Mouse (Mus musculus) limb, embryonic 13.5 days (tissue): ENCODE measurements around the gene Sacs. TPM values are rescaled to one million over a fixed set of nuclear protein-coding genes. Genes with fewer than 3 reads are reported as not detected.
"Not testable (repeated sequence)": the region's sequence is repeated elsewhere in the genome, so short reads cannot be mapped to it uniquely, and the experiment has no call there.

Experiments
- ATAC-seq: fragments of 200-750 bp; cut with Nextera tagmentation; 2 replicates; pipeline ENCODE4 v1.8.0; 2017; ENCODE audit warnings: low read depth, moderate number of reproducible peaks, moderate TSS enrichment; ENCODE audit not compliant: low FRiP score
- H3K27ac ChIP-seq: fragments of 300-500 bp; sonication (generic); 2 replicates; pipeline ENCODE4 v1.5.1; 2015; ENCODE audit warnings: inconsistent platforms, mild to moderate bottlenecking, moderate library complexity
- H3K27me3 ChIP-seq: fragments of 300-500 bp; sonication (generic); 2 replicates; pipeline ENCODE4 v1.6.1; 2015; ENCODE audit warnings: mild to moderate bottlenecking, inconsistent platforms
- H3K36me3 ChIP-seq: fragments of 300-500 bp; sonication (generic); 2 replicates; pipeline ENCODE4 v1.6.1; 2015; ENCODE audit warnings: inconsistent platforms, mild to moderate bottlenecking, moderate library complexity
- H3K4me1 ChIP-seq: fragments of 300-500 bp; sonication (generic); 2 replicates; pipeline ENCODE4 v1.6.1; 2015; ENCODE audit warnings: inconsistent platforms
- H3K4me2 ChIP-seq: fragments of 300-500 bp; sonication (generic); replicated peaks from 2 replicates; pipeline ENCODE4 v1.6.1; 2015; ENCODE audit warnings: inconsistent platforms, mild to moderate bottlenecking, moderate library complexity
- H3K4me3 ChIP-seq: fragments of 300-500 bp; sonication (generic); 2 replicates; pipeline ENCODE4 v1.5.1; 2015; ENCODE audit warnings: moderate library complexity, mild to moderate bottlenecking, inconsistent platforms
- H3K9ac ChIP-seq: fragments of 300-500 bp; sonication (generic); 2 replicates; pipeline ENCODE4 v1.6.1; 2015; ENCODE audit warnings: mild to moderate bottlenecking, inconsistent platforms
- H3K9me3 ChIP-seq: fragments of 300-500 bp; sonication (generic); 2 replicates; pipeline ENCODE4 v1.6.1; 2016; ENCODE audit warnings: inconsistent platforms
- WGBS: fragments of 180-500 bp; shearing (Covaris S2); methylation state at CpG from one replicate; pipeline ENCODE4 v1.1.7; 2015; 5-methylcytosine and 5-hydroxymethylcytosine counted together
- polyA plus RNA-seq: library from polyadenylated mRNA; unstranded; fragments of >200 nt; fragmentation: Nextera tagmentation; extraction: Ambion mirVana; gene quantifications from 2 replicates; pipeline ENCODE4 v1.2.1, GENCODE M21; 2015

The Sacs gene
- polyA plus RNA-seq, 1 experiment from 2014 or later, result 3.3 TPM

DNA sequence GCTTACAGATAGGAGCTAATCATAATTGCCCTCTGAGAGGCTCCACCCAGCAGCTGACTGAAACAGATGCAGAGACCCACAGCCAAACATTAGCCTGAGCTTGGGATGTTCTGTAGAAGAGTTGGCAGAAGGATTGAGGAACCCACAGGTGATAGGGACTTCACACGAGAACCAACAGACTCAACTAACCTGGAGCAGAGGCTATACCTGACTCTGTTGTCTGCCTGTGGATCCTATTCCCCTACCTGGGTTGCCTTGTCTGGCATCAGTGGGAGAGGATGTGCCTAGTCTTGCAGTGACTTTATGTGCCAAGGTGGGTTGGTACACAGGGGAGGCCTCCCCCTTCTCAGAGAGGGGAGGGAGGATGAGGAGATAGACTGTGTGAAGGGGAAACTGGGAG lies 5.7 kb upstream of the Sacs start:
- H3K9ac ChIP-seq, result no peak overlapping the region
- peaks cover 4% of the 10 kb centered on the region; the same call in 1 of the 2 replicates for H3K27me3 ChIP-seq
- no peaks in the 10 kb centered on the region for H3K9me3 ChIP-seq
- H3K4me1 ChIP-seq, result no peaks in the 10 kb centered on the region
- no peak for ATAC-seq
- no peaks in the 10 kb centered on the region for H3K36me3 ChIP-seq
- no peak overlapping the region for H3K4me2 ChIP-seq
- H3K27ac ChIP-seq, result no peak overlapping the region
- H3K4me3 ChIP-seq, result no peak overlapping the region
- 80% methylated on average over 1 of the region's 1 CpGs for WGBS

DNA sequence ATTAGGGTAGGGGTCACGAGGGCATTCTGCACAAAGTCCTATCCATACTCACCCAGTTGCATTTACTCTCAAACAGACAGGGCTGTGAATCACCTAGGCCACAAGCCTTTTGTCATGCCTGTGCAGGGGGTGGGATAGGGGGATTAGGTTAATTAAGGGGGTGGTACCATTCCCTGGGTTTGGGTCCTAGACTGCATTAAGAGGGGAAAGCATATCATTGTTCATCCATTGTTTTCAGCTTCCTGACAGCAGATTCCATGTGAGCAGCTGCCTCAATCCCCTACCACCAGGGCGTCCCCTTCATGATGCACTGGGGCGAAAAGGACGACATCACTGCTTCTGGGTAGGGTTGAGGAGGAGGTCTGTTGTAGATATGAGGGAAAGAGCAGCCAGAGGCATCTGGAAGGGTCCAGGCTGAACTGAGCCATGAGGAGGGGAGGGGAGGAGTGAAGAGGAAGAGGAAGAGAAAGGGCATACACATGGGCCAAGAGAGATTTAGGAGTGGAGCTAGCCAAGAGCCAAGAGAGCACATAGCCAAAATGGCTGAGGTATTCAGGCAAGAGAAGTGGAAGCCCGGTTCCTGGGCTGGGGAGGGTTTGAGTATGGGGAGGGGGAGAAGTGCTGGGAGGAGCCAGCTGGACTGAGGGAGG lies 3.8 kb upstream of the Sacs start:
- Histone ChIP-seq H3K4me1 (no peaks in the 10 kb centered on the region), H3K27ac (no peak overlapping the region), H3K4me3 (no peak overlapping the region), H3K4me2 (no peak overlapping the region), H3K36me3 (no peaks in the 10 kb centered on the region), H3K9me3 (no peaks in the 10 kb centered on the region), H3K27me3 (peaks cover 16% of the 10 kb centered on the region), H3K9ac (no peak overlapping the region)
- no peak for ATAC-seq
- 63% methylated on average over 5 of the region's 5 CpGs for WGBS

DNA sequence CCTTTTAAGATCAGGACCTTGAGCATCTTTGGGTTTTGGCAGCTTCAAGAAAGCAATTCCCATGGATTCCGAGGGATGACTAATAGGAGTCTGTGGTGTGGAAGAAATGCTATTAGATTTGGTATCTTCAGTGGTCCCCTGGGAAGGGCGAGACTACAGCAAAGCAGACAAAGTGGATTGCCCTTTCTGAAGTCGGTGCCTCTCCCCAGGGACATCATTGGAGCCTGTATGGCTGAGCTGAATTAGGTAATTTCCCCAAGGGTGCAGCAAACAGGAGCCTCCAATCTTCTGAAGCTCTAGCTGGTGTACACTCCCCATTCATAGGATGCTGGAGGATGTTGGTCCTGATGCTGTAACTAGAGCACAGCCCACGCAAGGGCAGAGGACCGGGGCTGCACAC lies 847 bp upstream of the Sacs start:
- no peak for ATAC-seq
- H3K4me1 ChIP-seq, result no peaks in the 10 kb centered on the region
- H3K9me3 ChIP-seq, result no peaks in the 10 kb centered on the region
- peaks cover 16% of the 10 kb centered on the region for H3K27me3 ChIP-seq
- H3K36me3 ChIP-seq, result no peaks in the 10 kb centered on the region
- 71% methylated on average over 5 of the region's 5 CpGs for WGBS
- H3K4me3 ChIP-seq, result no peak overlapping the region
- no peak overlapping the region for H3K9ac ChIP-seq
- no peak overlapping the region for H3K4me2 ChIP-seq
- H3K27ac ChIP-seq, result no peak overlapping the region

DNA sequence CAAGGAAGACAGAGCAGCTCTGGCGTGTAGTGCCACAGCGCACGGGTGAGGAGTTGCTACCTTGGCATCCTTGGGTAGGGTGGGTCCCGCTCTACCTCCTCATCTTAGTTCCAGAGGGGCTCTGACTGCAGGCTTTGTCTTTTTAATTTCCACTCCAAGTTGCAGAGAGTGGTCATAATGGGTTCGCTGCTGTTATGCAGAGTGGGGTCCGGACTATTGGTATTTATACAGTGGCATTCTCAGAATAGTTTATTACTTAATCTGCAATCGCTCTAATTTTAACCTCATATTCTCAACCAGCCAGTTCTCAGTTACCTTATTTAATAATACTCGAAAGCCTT lies 440 bp downstream of the Sacs start:
- Histone ChIP-seq H3K4me2 (peak overlapping the region; percentile 76), H3K9me3 (no peaks in the 10 kb centered on the region), H3K27ac (no peak overlapping the region), H3K27me3 (peaks cover 16% of the 10 kb centered on the region), H3K4me3 (peak overlapping the region; percentile 53), H3K9ac (peak overlapping the region; percentile 73), H3K4me1 (no peaks in the 10 kb centered on the region), H3K36me3 (no peaks in the 10 kb centered on the region)
- no peak for ATAC-seq
- WGBS, result 21% methylated on average over 8 of the region's 8 CpGs

DNA sequence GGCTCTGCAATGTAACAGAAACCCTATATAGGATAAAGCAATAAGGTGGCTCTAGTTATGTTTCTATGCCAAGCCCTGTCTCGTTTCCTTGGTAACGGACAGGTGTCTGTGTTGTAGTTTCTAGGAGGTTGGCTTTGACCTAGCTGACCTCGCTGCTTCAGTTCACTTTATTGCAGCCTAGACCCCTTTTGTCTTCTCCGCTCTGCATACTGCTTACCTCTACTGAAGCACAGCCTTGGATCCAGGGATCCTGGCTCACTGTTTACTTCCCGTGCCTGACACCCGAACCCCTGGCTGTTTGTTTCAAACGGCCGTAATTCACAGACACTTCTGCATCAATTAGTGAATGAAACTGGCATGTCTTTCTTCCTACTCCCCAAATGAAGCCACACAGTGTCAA lies 5.1 kb downstream of the Sacs start:
- no peaks in the 10 kb centered on the region for H3K36me3 ChIP-seq
- H3K9me3 ChIP-seq, result no peaks in the 10 kb centered on the region
- H3K27ac ChIP-seq, result no peak overlapping the region
- no peak overlapping the region for H3K4me2 ChIP-seq
- no peak overlapping the region for H3K4me3 ChIP-seq
- no peaks in the 10 kb centered on the region for H3K4me1 ChIP-seq
- H3K27me3 ChIP-seq, result peaks cover 6% of the 10 kb centered on the region; the same call in 1 of the 2 replicates
- WGBS, result 48% methylated on average over 8 of the region's 8 CpGs
- no peak overlapping the region for H3K9ac ChIP-seq
- no peak for ATAC-seq

DNA sequence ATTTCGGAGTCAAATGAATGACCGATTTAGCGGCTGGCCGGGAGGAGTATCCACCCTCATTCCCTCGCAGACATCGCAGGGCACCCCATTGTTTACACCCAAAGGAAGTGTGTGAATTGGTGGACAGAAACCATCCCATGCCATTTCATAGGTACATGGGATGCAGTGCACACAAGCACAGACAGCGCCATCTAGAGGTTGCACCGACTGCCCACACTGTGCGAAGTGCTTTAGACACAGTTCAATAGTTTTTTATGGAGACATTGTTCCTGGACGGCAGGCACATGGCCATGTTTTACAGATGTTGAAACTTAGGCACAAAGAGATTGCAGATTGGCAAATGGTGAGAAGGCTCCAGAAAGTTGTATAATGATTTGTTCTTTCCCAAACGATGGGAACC lies 5.6 kb downstream of the Sacs start:
- no peak overlapping the region for H3K9ac ChIP-seq
- no peaks in the 10 kb centered on the region for H3K36me3 ChIP-seq
- 0 out of 2 replicates have a peak, but pooled peaks cover 3% of the 10 kb centered on the region for H3K27me3 ChIP-seq
- H3K4me1 ChIP-seq, result no peaks in the 10 kb centered on the region
- H3K27ac ChIP-seq, result no peak overlapping the region
- no peaks in the 10 kb centered on the region for H3K9me3 ChIP-seq
- no peak for ATAC-seq
- no peak overlapping the region for H3K4me3 ChIP-seq
- 39% methylated on average over 11 of the region's 11 CpGs for WGBS
- no peak overlapping the region for H3K4me2 ChIP-seq

DNA sequence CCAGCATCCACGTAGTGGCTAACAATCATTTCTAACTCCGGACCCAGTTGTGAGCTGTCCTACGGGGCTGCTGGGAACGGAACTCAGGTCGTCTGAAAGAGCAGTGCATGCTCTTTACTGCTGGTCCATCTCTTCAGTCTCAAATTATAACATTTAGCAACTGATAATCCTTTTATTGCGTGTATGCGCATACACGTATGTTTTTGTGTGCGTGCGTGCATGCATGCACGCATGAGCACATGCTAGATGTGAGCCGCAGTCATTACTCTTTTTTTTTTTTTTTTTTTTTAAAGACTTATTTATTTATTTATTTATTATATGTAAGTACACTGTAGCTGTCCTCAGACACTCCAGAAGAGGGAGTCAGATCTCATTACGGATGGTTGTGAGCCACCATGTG lies 12.2 kb downstream of the Sacs start:
- H3K9ac ChIP-seq, H3K9me3 ChIP-seq, H3K27ac ChIP-seq, ATAC-seq, H3K4me1 ChIP-seq, H3K36me3 ChIP-seq, H3K27me3 ChIP-seq, H3K4me2 ChIP-seq, H3K4me3 ChIP-seq: not testable (repeated sequence)
- 93% methylated on average over 13 of the region's 13 CpGs for WGBS

DNA sequence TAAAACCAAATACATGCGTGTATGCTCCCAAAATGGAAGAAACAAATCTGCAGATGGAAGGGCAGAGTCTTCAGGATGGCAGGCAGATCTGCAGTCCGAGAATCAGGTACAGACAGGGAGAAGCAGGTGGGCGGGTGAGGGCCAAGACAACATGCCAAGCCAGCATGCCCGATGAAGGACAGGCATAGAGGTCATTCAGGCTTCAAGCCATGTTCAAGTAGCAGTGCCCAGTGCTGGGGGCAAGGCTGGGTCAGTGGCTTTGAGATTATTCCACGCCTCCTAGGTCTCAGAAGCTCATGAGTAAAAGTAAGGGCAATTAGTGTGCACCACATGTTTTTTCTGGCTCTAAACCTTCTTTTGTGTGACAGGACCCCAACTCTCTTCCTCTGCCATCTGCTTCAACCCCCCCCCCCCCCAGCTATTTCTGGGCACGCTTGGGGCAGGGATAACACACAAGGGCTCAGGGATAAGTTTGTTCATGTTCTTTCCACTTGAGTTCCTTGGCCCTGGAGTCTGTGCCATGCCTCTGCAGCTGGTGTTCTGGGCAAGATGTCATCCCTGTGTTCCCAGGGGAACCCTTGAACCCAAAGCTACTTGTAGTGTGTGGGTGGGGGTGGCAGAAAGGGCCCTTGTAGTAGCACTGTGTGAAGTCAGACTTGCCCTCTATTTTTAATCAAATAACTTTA lies 16.8 kb downstream of the Sacs start:
- no peak for ATAC-seq
- no peaks in the 10 kb centered on the region for H3K9me3 ChIP-seq
- no peaks in the 10 kb centered on the region for H3K36me3 ChIP-seq
- WGBS, result 88% methylated on average over 6 of the region's 6 CpGs
- no peak overlapping the region for H3K9ac ChIP-seq
- H3K4me3 ChIP-seq, result no peak overlapping the region
- H3K27me3 ChIP-seq, result no peaks in the 10 kb centered on the region
- H3K27ac ChIP-seq, result no peak overlapping the region
- no peak overlapping the region for H3K4me2 ChIP-seq
- H3K4me1 ChIP-seq, result no peaks in the 10 kb centered on the region

DNA sequence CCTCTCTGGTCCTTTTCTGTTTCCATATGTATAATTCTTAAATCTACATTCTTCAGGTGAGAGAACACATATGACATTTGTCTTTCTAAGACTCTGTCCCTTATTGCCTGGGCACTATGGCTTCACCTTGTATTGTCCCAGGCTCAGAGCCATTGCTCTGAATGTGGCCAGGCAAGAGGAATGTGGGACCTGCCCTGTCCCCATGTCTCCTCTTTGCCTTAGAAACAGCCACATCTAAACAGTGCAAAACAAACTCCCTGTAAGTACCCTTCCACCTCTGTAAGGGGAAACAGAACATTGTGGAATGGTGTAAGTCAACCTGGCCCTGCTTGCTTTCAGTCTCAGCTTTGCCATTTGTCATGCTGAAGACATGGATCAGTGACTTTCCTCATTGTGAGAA lies 17.4 kb downstream of the Sacs start:
- Histone ChIP-seq H3K36me3 (no peaks in the 10 kb centered on the region), H3K4me2 (no peak overlapping the region), H3K27me3 (no peaks in the 10 kb centered on the region), H3K4me3 (no peak overlapping the region), H3K4me1 (no peaks in the 10 kb centered on the region), H3K9me3 (no peaks in the 10 kb centered on the region), H3K27ac (no peak overlapping the region), H3K9ac (no peak overlapping the region)
- no peak for ATAC-seq

DNA sequence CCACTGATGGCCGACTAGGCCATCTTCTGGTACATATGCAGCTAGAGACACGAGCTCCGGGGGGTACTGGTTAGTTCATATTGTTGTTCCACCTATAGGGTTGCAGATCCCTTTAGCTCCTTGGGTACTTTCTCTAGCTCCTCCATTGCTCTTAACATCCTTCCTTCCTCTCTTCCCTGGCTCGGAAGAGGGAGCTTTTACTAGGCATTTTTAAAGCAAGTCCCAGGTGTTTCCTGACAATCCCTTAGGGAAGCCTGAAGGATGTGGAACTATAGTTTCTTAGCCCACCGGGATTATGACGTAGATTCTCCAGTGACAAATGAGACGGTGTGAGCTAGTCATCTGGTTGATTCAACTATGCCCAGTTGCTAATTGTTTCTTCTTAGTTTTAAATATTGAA lies 19.2 kb downstream of the Sacs start:
- H3K4me3 ChIP-seq, H3K4me2 ChIP-seq, H3K27me3 ChIP-seq, H3K9ac ChIP-seq, H3K9me3 ChIP-seq, H3K27ac ChIP-seq, H3K36me3 ChIP-seq, ATAC-seq: not testable (repeated sequence)
- H3K4me1 ChIP-seq, result peaks cover 16% of the 10 kb centered on the region
- WGBS, result 59% methylated on average over 7 of the region's 7 CpGs

DNA sequence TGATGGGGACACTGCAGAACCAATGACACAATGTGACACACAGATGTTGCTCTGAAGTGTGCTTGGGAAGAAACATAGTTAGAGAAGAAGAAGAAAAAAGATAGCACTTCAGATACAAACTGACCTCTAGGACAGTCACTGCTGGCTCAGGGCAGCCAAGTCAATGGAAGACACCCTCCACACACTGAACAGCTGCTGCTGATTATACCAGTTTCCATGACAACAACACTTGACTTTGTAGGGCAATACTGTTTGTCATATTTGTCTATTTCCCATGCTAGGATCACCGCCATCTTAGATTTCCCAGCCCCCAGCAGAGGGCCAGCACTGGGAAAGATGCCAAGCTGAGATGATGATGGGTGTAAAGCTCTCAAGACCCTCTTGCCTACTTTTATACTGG lies 22.7 kb downstream of the Sacs start:
- Histone ChIP-seq H3K9me3 (no peaks in the 10 kb centered on the region), H3K4me1 (peaks cover 17% of the 10 kb centered on the region), H3K27ac (no peak overlapping the region), H3K27me3 (no peaks in the 10 kb centered on the region), H3K4me2 (no peak overlapping the region), H3K36me3 (no peaks in the 10 kb centered on the region), H3K9ac (no peak overlapping the region), H3K4me3 (no peak overlapping the region)
- ATAC-seq, result no peak
- 68% methylated on average over 1 of the region's 1 CpGs for WGBS

DNA sequence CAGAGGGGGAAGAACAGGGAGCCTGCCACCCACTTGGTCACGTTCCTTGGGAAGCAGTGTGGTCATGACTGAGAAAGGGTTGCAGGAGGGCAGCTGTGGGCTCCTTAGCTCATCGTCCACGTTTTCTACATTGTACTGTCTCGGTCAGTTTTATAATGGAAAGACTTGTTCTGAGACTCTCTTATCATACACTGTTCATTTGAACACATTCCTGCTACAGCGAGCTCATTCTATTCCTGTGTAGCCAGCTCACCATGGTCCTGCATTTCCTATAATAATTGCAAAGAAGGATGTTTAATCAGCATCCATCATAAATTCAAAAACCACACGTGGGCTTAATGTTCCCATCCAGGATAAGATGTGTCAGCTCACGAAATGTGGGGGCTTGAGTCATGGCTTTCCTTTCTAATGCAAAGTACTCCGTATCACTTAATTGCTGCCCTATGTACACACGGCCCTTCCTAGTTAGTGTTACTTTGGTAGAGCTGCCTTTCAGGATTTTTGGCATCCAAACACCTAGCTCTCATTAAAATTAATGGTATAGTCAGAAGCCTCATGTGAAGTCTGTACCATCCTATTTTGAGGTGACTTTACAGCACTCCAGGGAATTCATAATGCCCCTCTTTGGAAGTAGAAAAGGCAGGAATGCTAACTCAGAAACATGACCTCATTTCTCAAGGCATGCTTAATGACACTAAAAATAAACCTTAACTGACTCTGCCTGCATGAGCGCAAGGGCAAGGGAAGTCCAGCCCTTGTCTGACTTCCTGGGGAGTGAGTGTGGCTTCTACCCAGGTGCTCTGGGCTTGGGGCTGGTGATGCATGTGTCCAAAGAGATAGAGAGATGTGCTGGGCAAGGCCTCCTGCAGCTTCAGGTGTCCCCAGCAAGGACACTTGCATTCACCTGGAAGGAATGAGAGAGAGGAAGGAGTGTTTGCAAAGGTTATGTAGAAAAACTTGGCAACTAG lies 23.4 kb downstream of the Sacs start:
- peak; percentile 40; the same call in 1 of the 2 replicates for ATAC-seq
- Histone ChIP-seq H3K4me3 (no peak overlapping the region), H3K27me3 (no peaks in the 10 kb centered on the region), H3K9me3 (no peaks in the 10 kb centered on the region), H3K36me3 (no peaks in the 10 kb centered on the region), H3K4me1 (peaks cover 17% of the 10 kb centered on the region), H3K27ac (peak overlapping the region; percentile 22; the same call in 1 of the 2 replicates), H3K4me2 (no peak overlapping the region), H3K9ac (no peak overlapping the region)
- WGBS, result 57% methylated on average over 10 of the region's 10 CpGs
